Mouse (Mus musculus) pancreas, adult 10 weeks (tissue): ENCODE data around the gene Zcchc4. TPM values are rescaled to one million over a fixed set of nuclear protein-coding genes. Genes with fewer than 3 reads are reported as not detected.

ENCODE experiments used
- polyA plus RNA-seq: library from polyadenylated mRNA; stranded (reverse); fragments of 350-450 nt; fragmentation: Illumina TruSeq; extraction: RNeasy Lipid Tissue Mini Kit (QIAGEN cat#74804); gene quantifications from one replicate; pipeline ENCODE4 v1.2.3, GENCODE M21; 2015; ENCODE audit warnings: low read depth, low replicate concordance; ENCODE audit not compliant: insufficient read depth

The Zcchc4 gene
- 6.4 TPM for polyA plus RNA-seq

DNA sequence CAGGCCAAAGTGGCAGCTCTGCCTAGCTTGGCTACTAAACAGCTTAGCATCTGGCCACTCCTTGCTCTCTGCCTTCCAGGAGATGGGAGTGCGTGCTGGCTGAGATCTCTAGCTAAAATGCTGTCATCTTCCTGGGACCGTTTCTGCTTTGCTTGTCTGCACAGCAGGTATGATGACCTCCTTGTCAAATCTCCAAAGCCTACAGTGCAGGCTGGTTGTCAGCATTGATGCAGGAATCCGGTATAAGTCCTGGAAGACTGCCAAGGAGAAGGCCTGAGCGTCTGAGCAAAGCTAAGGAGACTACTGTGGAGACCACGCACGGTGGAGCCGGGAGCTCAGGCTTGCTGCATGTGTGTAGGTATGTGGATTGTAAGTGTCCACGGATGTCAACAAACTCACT, at the start of gene Zcchc4:
Gene Zcchc4 (plus strand): TSS at position 173 of the 400 bp plus-strand sequence.

DNA sequence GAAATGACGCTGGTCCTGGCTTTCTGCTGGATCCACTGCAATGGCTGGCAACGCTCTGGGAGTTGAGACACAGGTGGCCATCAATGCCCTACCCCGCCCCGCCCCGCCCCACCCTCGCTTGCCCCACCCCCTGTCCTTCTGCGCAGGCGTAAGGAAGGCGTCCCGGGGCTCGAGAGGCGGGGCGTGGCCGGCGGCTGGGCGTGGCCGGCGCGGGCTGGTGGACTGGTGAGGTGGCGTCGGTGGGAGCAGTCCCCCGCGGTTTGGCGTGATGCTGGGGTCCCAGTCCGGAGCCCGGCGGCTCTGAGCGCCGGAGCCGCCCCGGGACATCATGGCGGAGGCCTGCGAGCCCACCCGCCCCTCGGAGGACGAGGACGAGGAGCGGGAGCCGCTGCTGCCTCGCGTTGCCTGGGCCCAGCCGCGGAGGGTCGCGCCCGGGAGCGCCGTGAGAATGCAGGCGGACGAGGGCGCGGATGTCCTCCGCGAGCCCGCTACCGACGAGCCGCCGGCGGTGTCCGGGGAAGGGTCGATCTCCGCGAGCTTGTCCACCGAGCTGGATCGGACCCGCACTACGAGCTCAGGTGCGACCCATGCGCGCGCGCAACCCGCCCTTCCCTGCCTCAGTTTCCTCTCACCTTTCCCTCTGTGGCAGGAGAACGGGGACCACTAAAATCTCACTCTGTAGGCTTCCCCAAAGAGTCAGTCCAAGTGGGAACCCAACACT, 33.7 kb upstream of the Zcchc4 start, which contains the start of gene Pi4k2b:
Gene Pi4k2b (plus strand): TSS at position 184 of the 721 bp plus-strand sequence.

DNA sequence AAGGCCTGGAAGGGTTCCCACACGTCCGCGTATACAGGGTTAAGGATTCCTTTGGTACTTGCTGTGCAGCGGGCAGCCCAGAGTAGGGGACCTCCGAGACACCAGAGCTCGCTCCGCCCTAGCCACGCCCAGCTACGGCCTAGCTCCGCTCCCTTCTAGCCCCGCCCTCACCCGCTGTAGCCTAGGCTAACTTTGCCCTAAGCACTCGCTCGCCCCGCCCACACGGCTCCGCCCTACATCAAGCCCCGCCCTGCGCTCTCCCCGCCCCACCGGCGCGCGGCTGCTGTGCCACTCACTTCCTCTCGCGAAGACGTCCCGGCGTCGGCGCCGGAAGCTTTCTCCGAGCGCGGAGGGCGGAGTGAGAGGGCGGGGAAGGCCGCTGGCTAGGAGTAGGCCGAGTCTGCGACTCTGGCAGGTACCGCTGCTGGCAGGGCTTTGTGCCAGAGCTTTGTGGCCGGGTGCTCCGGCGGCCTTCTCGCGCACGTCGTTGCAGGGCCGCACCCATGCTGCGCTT, 58.6 kb downstream of the Zcchc4 start, which contains the start of gene Anapc4:
Gene Anapc4 (plus strand): TSS at position 252 of the 514 bp plus-strand sequence.

Other genes with a start within 250 kb of the Zcchc4 start
- gene Lgi2, start 208.9 kb upstream of the Zcchc4 start, polyA plus RNA-seq: 1.8 TPM
- 6.6 TPM for gene Sepsecs, start 105.7 kb upstream of the Zcchc4 start, polyA plus RNA-seq
- 7.1 TPM for gene Pi4k2b, start 33.8 kb upstream of the Zcchc4 start, polyA plus RNA-seq
- gene Anapc4, start 58.6 kb downstream of the Zcchc4 start, polyA plus RNA-seq: 19.1 TPM